In the genomic region with DNA sequence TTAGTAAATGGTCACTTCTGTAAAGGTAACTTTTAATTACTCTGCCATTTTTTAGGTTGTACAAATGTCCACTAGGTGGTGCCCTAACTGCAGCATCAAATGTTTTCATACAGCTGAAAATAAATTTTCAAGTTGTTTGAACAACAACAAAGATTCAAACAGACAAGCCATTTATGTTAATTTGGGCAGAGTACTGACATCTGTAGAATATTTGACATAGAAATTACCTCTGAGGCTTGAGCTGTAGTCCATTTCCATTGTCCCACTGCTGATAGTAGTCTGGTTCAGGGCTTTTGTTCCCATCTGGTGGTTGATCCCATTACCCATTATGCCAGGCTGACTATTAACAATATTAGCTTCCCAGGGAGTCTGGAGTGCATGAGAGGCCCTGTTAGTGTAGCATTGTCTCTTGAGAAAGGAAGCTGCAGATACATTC, we compare ENCODE assay signal across 9 mouse cellular contexts.
DNase-seq lines count a peak whose midpoint lies in the region; ATAC-seq and TF ChIP-seq lines count a peak whose summit lies in the region.
"Had no signal": no experiment of that assay in that cellular context is flagged by ENCODE, and none has a peak within 500 bp of the region (broad histone marks: within the 10 kb centered on the region; RNA-seq: fewer than 3 reads in every experiment).

No protein-coding gene starts in this region.

- H3K27me3 ChIP-seq in kidney, adult 2 months (replicated peaks; ENCODE audit: control insufficient read depth, insufficient read depth, low read length) = no peaks in the 10 kb centered on the region
- no peaks in the 10 kb centered on the region for H3K27me3 ChIP-seq in hindbrain, postnatal 0 days (ENCODE audit: insufficient read depth, low read length)

- no peak overlapping the region for H3K9ac ChIP-seq in hindbrain, postnatal 0 days (replicated peaks; ENCODE audit: low read length)

- no peak overlapping the region for H3K4me2 ChIP-seq in hindbrain, postnatal 0 days (ENCODE audit: low read depth, low read length)

- no peaks in the 10 kb centered on the region for H3K36me3 ChIP-seq in kidney, adult 2 months (ENCODE audit: control insufficient read depth, insufficient read depth, low read length)
- H3K36me3 ChIP-seq in hindbrain, postnatal 0 days (ENCODE audit: insufficient read depth, low read length) = no peaks in the 10 kb centered on the region

- no peaks in the 10 kb centered on the region for H3K4me1 ChIP-seq in kidney, adult 2 months (ENCODE audit: control insufficient read depth, insufficient read depth, low read length)
- no peaks in the 10 kb centered on the region for H3K4me1 ChIP-seq in hindbrain, postnatal 0 days (ENCODE audit: insufficient read depth, low read length)

- ATAC-seq in hindbrain, postnatal 0 days = no peak

- no peak overlapping the region for H3K4me3 ChIP-seq in kidney, adult 2 months (ENCODE audit: insufficient read depth, low read depth, low read length)
- H3K4me3 ChIP-seq in hindbrain, postnatal 0 days (ENCODE audit: low read length) = no peak overlapping the region

- no peaks in the 10 kb centered on the region for H3K9me3 ChIP-seq in hindbrain, postnatal 0 days (ENCODE audit: low read length)

- no peak for TF ChIP-seq CTCF in kidney, adult 2 months (conservative IDR thresholded peaks at IDR 0.05; ENCODE audit: insufficient read depth, insufficient read length, low read depth, low read length)
- no peak for TF ChIP-seq CTCF in brain, embryonic 14.5 days (IDR thresholded peaks at IDR 0.05; ENCODE audit: borderline replicate concordance, extremely low read depth, insufficient read depth, insufficient read length)
- TF ChIP-seq CTCF in hindbrain, postnatal 0 days (IDR thresholded peaks at IDR 0.05; ENCODE audit: low read depth) = peak; percentile 70

- no peak for TF ChIP-seq POLR2A in kidney, adult 2 months (IDR thresholded peaks at IDR 0.05; ENCODE audit: low read depth, low read length)
- no peak for TF ChIP-seq POLR2A in brain, embryonic 14.5 days (IDR thresholded peaks at IDR 0.05; ENCODE audit: borderline replicate concordance, extremely low read depth, insufficient read depth, insufficient read length, poor library complexity, severe bottlenecking)

- peak; percentile 50 for DNase-seq in kidney, adult 2 months
- no peak for DNase-seq in kidney, adult 11 months
- peak; percentile 67 for DNase-seq in CD4-positive, CD25-positive, alpha-beta regulatory T cell, adult 2 months (ENCODE audit: low read depth, low spot score)
- peak; percentile 69 for DNase-seq in brain, embryonic 14.5 days (ENCODE audit: low read depth)
- DNase-seq in hindbrain, postnatal 0 days (ENCODE audit: low spot score) = peak; percentile 72
- DNase-seq in ovary, postnatal 36 days (ENCODE audit: low spot score) = no peak
- no peak for DNase-seq in spleen, adult 12 weeks (ENCODE audit: low spot score)
- DNase-seq in gastrocnemius, postnatal 36 days = no peak
- DNase-seq: right cerebral cortex, postnatal 14 days had no signal

- intact Hi-C loops in gastrocnemius, postnatal 36 days (cut with DNase I) = no loop called here

- no peak overlapping the region for H3K27ac ChIP-seq in kidney, adult 2 months (ENCODE audit: insufficient read depth, low read depth, low read length)
- H3K27ac ChIP-seq in hindbrain, postnatal 0 days = no peak overlapping the region

Comparison
In these comparisons a context has a peak if more than half of its experiments do, and no peak if none do; other contexts are left out.
1. DNase-seq: peak in kidney, adult 2 months (single experiment), CD4-positive, CD25-positive, alpha-beta regulatory T cell, adult 2 months (single experiment), brain, embryonic 14.5 days (single experiment) and hindbrain, postnatal 0 days (single experiment); none in kidney, adult 11 months (single experiment), ovary, postnatal 36 days (single experiment), spleen, adult 12 weeks (single experiment) and gastrocnemius, postnatal 36 days (0 of 2).